Mouse (Mus musculus) heart, postnatal 36 days (tissue): ENCODE results near the gene Cdon. TPM values are rescaled to one million over a fixed set of nuclear protein-coding genes. Genes with fewer than 3 reads are reported as not detected.

Source experiments
- DNase-seq, 2 experiments: peaks; one replicate each; pipeline ENCODE4 v3.0.0; 2021 to 2022
- intact Hi-C: fragments of 180-260 bp; cut with DNase I; formaldehyde crosslinking; loops from one replicate; pipeline ENCODE4 v1.15.1; 2025
- total RNA-seq, 2 experiments: library from RNA; stranded (reverse); gene quantifications; 2 replicates each; pipeline ENCODE4 v1.2.3; 2021

The Cdon gene
- total RNA-seq, 2 experiments from 2014 or later = 13.3 to 16.2 TPM

- intact Hi-C loops = no loop called here
- no peak for DNase-seq
These were observed 70.4 kb downstream of the Cdon start for GRCm38 (mm10) chr9:35491109-35491866.

- intact Hi-C loops = no loop called here
- DNase-seq = no peak
These were observed 72.3 kb downstream of the Cdon start for GRCm38 (mm10) chr9:35493033-35493732.

GRCm38 (mm10) chr9:35493733-35494092, 72.8 kb downstream of the Cdon start:
- DNase-seq = no peak
- intact Hi-C loops = no loop called here

DNA sequence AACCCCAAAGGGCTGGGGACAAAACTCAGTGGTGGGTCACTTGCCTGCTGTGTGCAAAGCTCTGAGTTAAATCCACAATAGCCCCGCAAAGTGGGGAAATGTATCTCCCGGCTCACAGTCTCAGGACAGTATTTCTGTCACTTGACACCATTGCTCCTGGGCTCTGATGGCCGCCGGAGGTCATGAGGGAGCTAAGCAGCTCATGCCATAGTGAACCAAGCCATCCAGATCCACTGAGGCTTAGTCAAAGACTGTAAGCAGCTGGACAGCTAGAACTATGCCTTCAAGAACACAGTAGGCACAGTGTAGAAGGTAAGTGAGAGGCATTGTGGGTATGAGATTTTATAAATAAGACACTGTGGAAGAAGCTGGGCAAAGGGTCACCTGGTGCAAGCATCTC, 74.0 kb downstream of the Cdon start:
- no peak for DNase-seq
- intact Hi-C loops = no loop called here

DNA sequence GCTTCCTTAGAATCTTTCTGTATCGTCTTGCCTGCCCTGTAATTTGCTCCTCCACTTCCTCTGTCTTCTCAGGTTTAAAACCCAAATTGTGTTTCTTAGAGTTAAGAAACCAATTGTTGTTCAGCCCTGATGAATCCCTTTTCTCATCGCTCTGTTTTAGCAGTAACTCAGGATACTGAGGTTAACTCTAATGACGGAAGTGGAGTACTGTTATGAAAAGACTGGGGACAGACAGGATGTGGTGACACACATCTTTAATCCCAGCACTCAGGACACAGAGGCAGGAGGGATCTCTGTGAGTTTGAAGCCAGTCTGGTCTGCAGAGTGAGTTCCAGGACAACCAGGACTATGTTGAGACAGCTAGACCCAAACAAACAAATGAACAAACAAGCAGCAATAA, 74.5 kb downstream of the Cdon start:
- intact Hi-C loops = no loop called here
- no peak for DNase-seq

GRCm38 (mm10) chr9:35499946-35500345, 79.0 kb downstream of the Cdon start:
- DNase-seq = no peak
- intact Hi-C loops = no loop called here

- DNase-seq = no peak
- intact Hi-C loops = no loop called here
These were observed 81.6 kb downstream of the Cdon start for GRCm38 (mm10) chr9:35502361-35503000.

- DNase-seq = peak; percentile 59 to 67
- intact Hi-C loops = no loop called here
These were observed 87.3 kb downstream of the Cdon start for GRCm38 (mm10) chr9:35508234-35508633.

GRCm38 (mm10) chr9:35513900-35514299, 93.0 kb downstream of the Cdon start:
- intact Hi-C loops = no loop called here
- no peak for DNase-seq

- no peak for DNase-seq
These were observed 95.3 kb downstream of the Cdon start for GRCm38 (mm10) chr9:35516182-35516581.

GRCm38 (mm10) chr9:35516711-35517110, 95.8 kb downstream of the Cdon start:
- intact Hi-C loops = no loop called here
- no peak for DNase-seq

More at GRCm38 (mm10) chr9:35516182-35516581, 95.3 kb downstream of the Cdon start:
- intact Hi-C loops = no loop called here

GRCm38 (mm10) chr9:35518169-35518568, 97.2 kb downstream of the Cdon start, which contains the start of gene Gm1113:
Gene Gm1113 (minus strand): TSS chr9:35518269.
- DNase-seq = no peak
- intact Hi-C loops = no loop called here

GRCm38 (mm10) chr9:35520631-35521348, 99.9 kb downstream of the Cdon start:
- no peak for DNase-seq
- intact Hi-C loops = loop anchor here (5.0 kb wide), 1 partner anchor 98 kb away; the partner anchor contains the start of gene Cdon

- intact Hi-C loops = loop anchor here (5.0 kb wide), 1 partner anchor 100 kb away; the partner anchor contains the start of gene Cdon
- DNase-seq = no peak
These were observed 101.3 kb downstream of the Cdon start for GRCm38 (mm10) chr9:35522241-35522640.

DNA sequence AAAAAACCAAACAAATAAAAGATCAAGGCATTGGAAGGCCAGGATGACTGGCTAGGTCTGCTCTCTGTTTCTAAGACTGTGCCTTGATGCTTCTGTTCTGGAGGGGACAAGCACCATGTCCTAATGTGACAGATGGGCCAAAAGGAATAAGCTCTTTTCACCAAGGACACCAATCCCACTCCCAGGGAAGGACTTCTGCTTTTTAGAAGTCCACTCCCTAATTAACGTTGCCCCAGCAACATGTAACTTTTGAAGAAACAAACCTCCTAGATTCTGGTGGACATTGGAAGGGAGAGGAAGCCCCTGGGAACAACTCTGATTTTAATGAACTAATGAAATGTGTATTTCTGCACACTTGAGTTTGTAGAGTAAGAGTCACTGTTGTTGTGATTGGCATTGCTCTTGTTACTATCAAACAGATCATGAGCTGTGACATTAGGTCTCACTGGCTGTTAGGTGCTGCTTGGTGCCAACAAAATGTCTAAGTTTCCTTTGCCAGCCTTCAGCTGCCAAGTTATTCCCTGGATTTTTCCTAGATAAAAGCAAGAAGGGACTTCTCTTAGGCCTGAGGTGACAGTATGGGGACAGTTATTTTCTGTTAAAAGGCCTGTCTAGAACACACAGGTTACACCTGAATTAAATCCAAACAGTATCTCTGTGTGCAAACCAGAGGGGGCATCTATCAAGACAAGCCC, 102.0 kb downstream of the Cdon start:
- DNase-seq = no peak
- intact Hi-C loops = loop anchor here (5.0 kb wide), 1 partner anchor 101 kb away; the partner anchor contains the start of gene Cdon

DNA sequence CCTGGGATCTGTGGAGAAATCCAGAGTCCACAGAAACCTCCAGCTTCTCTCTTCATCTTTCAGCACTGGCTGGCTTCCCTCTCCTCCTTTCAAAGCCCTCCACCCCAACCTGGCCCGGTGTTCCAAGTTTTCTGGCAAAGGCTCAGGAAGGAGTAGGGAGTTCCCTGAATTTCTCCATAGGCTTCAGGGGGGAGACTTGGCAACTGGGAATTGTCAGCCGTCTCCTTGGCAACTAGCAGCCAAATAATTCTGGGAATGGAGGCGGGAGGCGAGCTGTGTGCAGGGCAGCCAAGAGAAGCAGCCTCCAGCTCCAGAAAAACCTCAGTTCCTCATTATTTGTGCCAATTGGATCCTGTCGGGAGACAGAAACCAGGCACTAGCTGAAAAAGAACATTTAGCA, 102.6 kb downstream of the Cdon start:
- DNase-seq = peak; percentile 48 to 53
- intact Hi-C loops = loop anchor here (5.0 kb wide), 1 partner anchor 101 kb away; the partner anchor contains the start of gene Cdon

GRCm38 (mm10) chr9:35523941-35524411, 103.0 kb downstream of the Cdon start:
- intact Hi-C loops = loop anchor here (1.0 to 5.0 kb wide), 2 partner anchors 102 to 242 kb away; partner anchors contain the start of gene Cdon
- DNase-seq = peak; percentile 65 to 70

- intact Hi-C loops = no loop called here
- DNase-seq = no peak
These were observed 108.2 kb downstream of the Cdon start for GRCm38 (mm10) chr9:35529141-35529540.

DNA sequence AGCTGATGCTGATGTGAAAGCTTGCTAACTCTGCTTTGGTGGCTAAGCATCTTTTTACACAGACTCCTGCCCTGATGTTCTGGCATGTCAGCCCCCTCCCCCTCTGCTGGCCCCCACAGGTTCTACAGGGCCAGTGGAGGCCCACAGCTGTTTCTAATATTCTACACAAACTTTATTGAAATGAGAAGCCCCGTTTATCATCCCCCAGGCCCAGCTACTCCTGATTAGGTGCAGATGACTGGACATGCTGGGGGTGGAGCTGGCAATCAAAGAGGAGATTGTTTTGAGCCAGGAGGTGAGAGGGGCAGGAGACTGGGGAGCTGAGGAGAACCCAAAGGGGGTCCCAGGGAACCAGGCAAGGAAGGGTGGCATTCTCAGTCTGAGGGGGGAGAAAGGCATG, 108.9 kb downstream of the Cdon start:
- DNase-seq = no peak
- intact Hi-C loops = no loop called here

DNA sequence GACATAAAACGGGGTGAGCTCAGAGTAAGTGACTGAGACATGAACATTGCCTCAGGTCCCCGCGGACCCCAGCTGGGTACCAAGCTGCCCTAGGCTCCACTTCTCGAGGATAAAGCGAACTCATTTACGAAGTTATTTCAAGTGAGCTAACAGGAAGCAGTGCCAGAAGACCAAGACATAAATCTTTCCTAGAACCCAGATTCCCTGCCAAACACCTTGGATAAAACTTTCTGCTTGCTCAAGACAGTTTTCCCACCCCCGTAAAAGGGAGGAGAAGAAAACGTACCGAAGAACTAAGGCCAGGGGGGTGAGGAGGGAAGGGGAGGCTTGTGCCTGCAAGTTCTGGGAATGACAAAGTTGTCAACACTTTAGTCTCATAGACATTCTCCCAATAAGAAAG, 112.3 kb downstream of the Cdon start:
- intact Hi-C loops = no loop called here

More for the DNA sequence above, 112.3 kb downstream of the Cdon start:
- no peak for DNase-seq
